Mouse (Mus musculus) lung, embryonic 15.5 days (tissue): ENCODE data around the gene Tmem120b. TPM values are rescaled to one million over a fixed set of nuclear protein-coding genes. Genes with fewer than 3 reads are reported as not detected.

Experiments
- ATAC-seq: fragments of 200-750 bp; cut with Nextera tagmentation; 2 replicates; pipeline ENCODE4 v1.8.0; 2017; ENCODE audit warnings: moderate number of reproducible peaks, borderline replicate concordance; ENCODE audit not compliant: low FRiP score, low TSS enrichment; ENCODE audit errors: extremely low read depth
- H3K27ac ChIP-seq: fragments of 300-500 bp; sonication (generic); 2 replicates; pipeline ENCODE4 v1.5.1; 2015; ENCODE audit warnings: moderate library complexity, mild to moderate bottlenecking, inconsistent platforms
- H3K27me3 ChIP-seq: fragments of 300-500 bp; sonication (generic); 2 replicates; pipeline ENCODE4 v1.6.1; 2015; ENCODE audit warnings: inconsistent platforms
- H3K36me3 ChIP-seq: fragments of 300-500 bp; sonication (generic); 2 replicates; pipeline ENCODE4 v1.6.1; 2015; ENCODE audit warnings: inconsistent platforms
- H3K4me1 ChIP-seq: fragments of 300-500 bp; sonication (generic); 2 replicates; pipeline ENCODE4 v1.6.1; 2015; ENCODE audit warnings: inconsistent platforms
- H3K4me2 ChIP-seq: fragments of 300-500 bp; sonication (generic); 2 replicates; pipeline ENCODE4 v1.6.1; 2015; ENCODE audit warnings: inconsistent platforms, mild to moderate bottlenecking, moderate library complexity
- H3K4me3 ChIP-seq: fragments of 300-500 bp; sonication (generic); 2 replicates; pipeline ENCODE4 v1.5.1; 2015; ENCODE audit warnings: mild to moderate bottlenecking, inconsistent platforms
- H3K9ac ChIP-seq: fragments of 300-500 bp; sonication (generic); 2 replicates; pipeline ENCODE4 v1.6.1; 2015; ENCODE audit warnings: inconsistent platforms
- H3K9me3 ChIP-seq: fragments of 300-500 bp; sonication (generic); 2 replicates; pipeline ENCODE4 v1.6.1; 2016; ENCODE audit warnings: inconsistent platforms
- WGBS: fragments of 180-500 bp; shearing (Covaris S2); methylation state at CpG from one replicate; pipeline ENCODE4 v1.1.7; 2015; 5-methylcytosine and 5-hydroxymethylcytosine counted together
- polyA plus RNA-seq: library from polyadenylated mRNA; unstranded; fragments of >200 nt; fragmentation: Nextera tagmentation; extraction: Ambion mirVana; gene quantifications from 2 replicates; pipeline ENCODE4 v1.2.1, GENCODE M21; 2015

Gene Tmem120b
- polyA plus RNA-seq, 1 experiment from 2014 or later: 14.0 TPM

GRCm38 (mm10) chr5:123146357-123146756, 78.1 kb downstream of the Tmem120b start:
- peaks cover 35% of the 10 kb centered on the region for H3K36me3 ChIP-seq
- H3K9me3 ChIP-seq: no peaks in the 10 kb centered on the region
- H3K4me3 ChIP-seq: no peak overlapping the region
- 85% methylated on average over 11 of the region's 11 CpGs for WGBS
- no peak overlapping the region for H3K9ac ChIP-seq
- H3K4me1 ChIP-seq: peaks cover 60% of the 10 kb centered on the region
- no peak for ATAC-seq
- H3K27me3 ChIP-seq: no peaks in the 10 kb centered on the region
- H3K4me2 ChIP-seq: no peak overlapping the region
- no peak overlapping the region for H3K27ac ChIP-seq

DNA sequence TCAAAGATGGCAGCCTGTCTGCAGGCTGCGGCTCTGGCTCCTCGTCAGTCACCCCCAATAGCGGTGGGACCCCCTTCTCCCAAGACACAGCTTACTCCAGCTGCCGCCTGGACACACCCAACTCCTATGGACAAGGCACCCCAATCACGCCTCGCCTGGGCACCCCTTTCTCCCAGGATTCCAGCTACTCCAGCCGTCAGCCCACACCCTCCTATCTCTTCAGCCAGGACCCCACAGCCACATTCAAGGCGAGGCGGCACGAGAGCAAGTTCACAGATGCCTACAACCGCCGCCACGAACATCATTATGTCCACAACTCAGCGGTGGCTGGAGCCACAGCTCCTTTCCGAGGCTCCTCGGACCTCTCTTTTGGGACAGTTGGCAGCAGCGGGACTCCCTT, 79.4 kb downstream of the Tmem120b start:
- Histone ChIP-seq H3K9me3 (no peaks in the 10 kb centered on the region), H3K27ac (no peak overlapping the region), H3K4me2 (no peak overlapping the region), H3K9ac (no peak overlapping the region), H3K4me3 (no peak overlapping the region), H3K4me1 (peaks cover 64% of the 10 kb centered on the region), H3K27me3 (no peaks in the 10 kb centered on the region), H3K36me3 (peaks cover 44% of the 10 kb centered on the region)
- WGBS: 78% methylated on average over 17 of the region's 17 CpGs
- ATAC-seq: no peak

DNA sequence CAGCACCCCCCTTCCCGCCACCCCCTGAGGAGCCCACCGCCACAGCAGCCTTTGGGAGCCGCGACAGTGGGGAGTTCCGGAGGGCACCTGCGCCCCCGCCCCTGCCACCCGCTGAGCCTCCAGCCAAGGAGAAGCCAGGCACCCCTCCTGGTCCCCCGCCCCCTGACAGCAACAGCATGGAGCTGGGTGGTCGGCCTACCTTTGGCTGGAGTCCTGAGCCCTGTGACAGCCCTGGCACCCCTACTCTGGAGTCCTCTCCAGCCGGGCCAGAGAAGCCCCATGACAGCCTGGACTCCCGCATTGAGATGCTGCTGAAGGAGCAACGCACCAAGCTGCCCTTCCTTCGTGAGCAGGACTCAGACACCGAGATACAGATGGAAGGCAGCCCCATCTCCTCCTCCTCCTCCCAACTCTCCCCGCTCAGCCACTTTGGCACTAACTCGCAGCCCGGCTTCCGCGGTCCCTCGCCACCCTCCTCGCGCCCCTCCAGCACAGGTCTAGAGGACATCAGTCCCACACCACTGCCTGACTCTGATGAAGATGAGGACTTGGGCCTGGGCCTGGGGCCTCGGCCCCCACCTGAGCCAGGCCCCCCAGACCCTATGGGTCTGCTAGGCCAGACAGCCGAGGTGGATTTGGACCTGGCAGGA, 80.0 kb downstream of the Tmem120b start:
- Histone ChIP-seq H3K9ac (no peak overlapping the region), H3K4me2 (no peak overlapping the region), H3K27ac (no peak overlapping the region), H3K4me3 (no peak overlapping the region), H3K27me3 (no peaks in the 10 kb centered on the region), H3K4me1 (peaks cover 64% of the 10 kb centered on the region), H3K9me3 (no peaks in the 10 kb centered on the region), H3K36me3 (peaks cover 51% of the 10 kb centered on the region)
- no peak for ATAC-seq
- WGBS: 77% methylated on average over 25 of the region's 25 CpGs

GRCm38 (mm10) chr5:123149451-123150400, 81.5 kb downstream of the Tmem120b start:
- H3K27ac ChIP-seq: peak overlapping the region; percentile 60
- H3K4me3 ChIP-seq: peak overlapping the region; percentile 30
- H3K9ac ChIP-seq: 0 out of 2 replicates have a peak overlapping the region, but pooled peaks have one; percentile 15
- H3K4me2 ChIP-seq: peak overlapping the region; percentile 49
- WGBS: 6% methylated on average over 19 of the region's 19 CpGs
- peak; percentile 85 for ATAC-seq
- H3K36me3 ChIP-seq: peaks cover 66% of the 10 kb centered on the region
- no peaks in the 10 kb centered on the region for H3K9me3 ChIP-seq
- no peaks in the 10 kb centered on the region for H3K27me3 ChIP-seq
- H3K4me1 ChIP-seq: peaks cover 50% of the 10 kb centered on the region

DNA sequence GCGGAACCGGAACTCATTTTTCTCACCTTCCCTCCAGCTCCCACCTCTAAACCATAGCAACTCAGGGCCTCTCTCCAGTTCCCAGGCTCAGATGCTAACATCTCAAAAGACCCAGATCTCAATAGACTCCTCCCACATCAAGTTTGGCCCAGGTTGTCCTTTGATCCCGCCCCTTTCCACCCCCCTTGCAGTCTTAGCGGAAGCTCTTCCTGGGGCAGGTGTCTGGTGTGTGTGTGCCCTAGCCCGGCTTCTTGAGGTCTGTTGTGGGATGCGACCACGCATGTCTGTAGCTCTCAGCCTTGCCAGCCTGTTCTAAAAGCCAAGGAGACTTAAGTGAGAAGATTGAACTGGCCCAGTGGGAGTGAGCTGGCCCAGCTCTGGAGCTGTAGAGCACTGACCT, 82.4 kb downstream of the Tmem120b start:
- peaks cover 66% of the 10 kb centered on the region for H3K36me3 ChIP-seq
- H3K9ac ChIP-seq: no peak overlapping the region

DNA sequence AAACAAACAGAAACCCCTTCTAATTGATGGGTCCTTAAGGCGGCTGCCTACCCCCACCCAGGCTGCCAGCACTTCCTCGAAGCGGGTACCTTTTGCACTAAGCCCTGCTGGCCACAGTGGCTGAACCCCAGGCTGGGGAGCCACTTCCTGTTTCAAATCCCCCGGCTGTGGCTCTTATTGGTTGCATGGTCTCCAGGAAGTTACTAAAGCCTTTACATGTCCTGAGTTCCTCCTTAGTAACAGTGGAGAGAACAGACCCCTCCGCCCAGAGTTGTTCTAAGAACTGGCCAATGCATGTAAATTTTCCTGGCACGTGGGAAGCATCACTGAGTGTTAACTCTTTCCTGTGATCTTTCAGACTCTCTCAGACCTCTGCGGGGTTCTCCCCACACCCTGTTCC, 82.9 kb downstream of the Tmem120b start:
- Histone ChIP-seq H3K4me3 (peak overlapping the region; percentile 30), H3K4me1 (peaks cover 37% of the 10 kb centered on the region), H3K9me3 (no peaks in the 10 kb centered on the region), H3K36me3 (peaks cover 65% of the 10 kb centered on the region), H3K27me3 (no peaks in the 10 kb centered on the region), H3K27ac (peak overlapping the region; percentile 17; the same call in 1 of the 2 replicates), H3K4me2 (peak overlapping the region; percentile 49), H3K9ac (no peak overlapping the region)
- ATAC-seq: no peak
- 21% methylated on average over 7 of the region's 7 CpGs for WGBS

More for the DNA sequence above, 82.4 kb downstream of the Tmem120b start:
- peak overlapping the region; percentile 49 for H3K4me2 ChIP-seq
- peak overlapping the region; percentile 17; the same call in 1 of the 2 replicates for H3K27ac ChIP-seq
- no peaks in the 10 kb centered on the region for H3K9me3 ChIP-seq
- WGBS: 27% methylated on average over 7 of the region's 7 CpGs
- no peaks in the 10 kb centered on the region for H3K27me3 ChIP-seq
- H3K4me3 ChIP-seq: peak overlapping the region; percentile 30
- H3K4me1 ChIP-seq: peaks cover 41% of the 10 kb centered on the region
- no peak for ATAC-seq

DNA sequence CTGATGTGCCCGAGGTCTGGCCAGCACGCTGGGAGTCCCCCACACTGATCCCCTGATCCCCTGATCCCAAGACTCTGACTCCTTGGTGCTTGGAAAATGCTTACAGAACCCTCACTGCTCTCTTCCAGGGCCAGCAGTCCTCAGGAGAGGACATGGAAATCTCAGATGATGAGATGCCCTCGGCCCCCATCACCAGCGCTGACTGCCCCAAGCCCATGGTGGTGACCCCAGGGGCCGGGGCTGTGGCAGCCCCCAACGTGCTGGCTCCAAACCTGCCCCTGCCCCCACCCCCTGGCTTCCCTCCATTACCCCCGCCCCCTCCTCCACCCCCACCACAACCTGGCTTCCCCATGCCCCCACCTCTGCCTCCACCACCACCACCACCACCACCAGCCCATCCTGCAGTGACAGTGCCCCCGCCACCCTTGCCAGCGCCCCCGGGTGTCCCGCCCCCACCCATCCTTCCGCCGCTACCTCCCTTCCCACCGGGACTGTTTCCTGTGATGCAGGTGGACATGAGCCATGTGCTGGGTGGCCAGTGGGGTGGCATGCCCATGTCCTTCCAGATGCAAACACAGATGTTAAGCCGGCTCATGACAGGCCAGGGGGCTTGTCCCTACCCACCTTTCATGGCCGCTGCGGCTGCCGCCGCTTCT, 83.6 kb downstream of the Tmem120b start:
- peaks cover 65% of the 10 kb centered on the region for H3K36me3 ChIP-seq
- 91% methylated on average over 19 of the region's 19 CpGs for WGBS
- no peak for ATAC-seq
- H3K9me3 ChIP-seq: no peaks in the 10 kb centered on the region
- H3K9ac ChIP-seq: no peak overlapping the region
- peaks cover 37% of the 10 kb centered on the region for H3K4me1 ChIP-seq
- no peak overlapping the region for H3K27ac ChIP-seq
- no peak overlapping the region for H3K4me3 ChIP-seq
- H3K4me2 ChIP-seq: no peak overlapping the region
- H3K27me3 ChIP-seq: no peaks in the 10 kb centered on the region

DNA sequence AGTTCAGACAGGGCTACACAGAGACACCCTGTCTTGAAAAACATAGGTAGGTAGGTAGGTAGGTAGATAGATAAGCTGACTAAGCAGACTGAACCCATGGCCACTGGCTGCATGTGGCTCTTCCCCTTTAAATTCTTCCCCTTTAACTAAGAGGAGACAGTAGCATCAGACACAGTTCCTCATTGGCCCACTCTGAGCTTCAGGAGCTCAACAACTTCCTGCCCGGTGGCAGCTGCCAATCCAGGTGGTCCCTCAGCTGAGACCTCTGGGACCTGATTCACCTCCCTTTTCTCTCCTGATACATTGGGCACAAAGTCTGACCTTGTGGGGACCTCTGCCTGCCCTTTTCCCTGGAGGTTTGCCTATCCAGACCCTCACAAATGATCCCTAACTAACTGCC, 84.7 kb downstream of the Tmem120b start:
- no peak overlapping the region for H3K4me2 ChIP-seq
- peaks cover 37% of the 10 kb centered on the region for H3K4me1 ChIP-seq
- no peaks in the 10 kb centered on the region for H3K9me3 ChIP-seq
- no peaks in the 10 kb centered on the region for H3K27me3 ChIP-seq
- no peak for ATAC-seq
- no peak overlapping the region for H3K27ac ChIP-seq
- peaks cover 65% of the 10 kb centered on the region for H3K36me3 ChIP-seq
- 81% methylated on average over 1 of the region's 1 CpGs for WGBS
- no peak overlapping the region for H3K4me3 ChIP-seq
- H3K9ac ChIP-seq: no peak overlapping the region

GRCm38 (mm10) chr5:123155425-123155824, 87.2 kb downstream of the Tmem120b start:
- Histone ChIP-seq H3K4me3 (no peak overlapping the region), H3K9me3 (no peaks in the 10 kb centered on the region), H3K36me3 (peaks cover 76% of the 10 kb centered on the region), H3K4me2 (no peak overlapping the region), H3K27ac (no peak overlapping the region), H3K9ac (no peak overlapping the region), H3K4me1 (peaks cover 13% of the 10 kb centered on the region), H3K27me3 (no peaks in the 10 kb centered on the region)
- WGBS: 31% methylated on average over 7 of the region's 7 CpGs
- ATAC-seq: no peak

- no peak overlapping the region for H3K9ac ChIP-seq
- H3K4me2 ChIP-seq: no peak overlapping the region
- 86% methylated on average over 12 of the region's 12 CpGs for WGBS
- peaks cover 87% of the 10 kb centered on the region for H3K36me3 ChIP-seq
- no peak for ATAC-seq
- no peak overlapping the region for H3K4me3 ChIP-seq
- H3K9me3 ChIP-seq: no peaks in the 10 kb centered on the region
- no peaks in the 10 kb centered on the region for H3K27me3 ChIP-seq
- H3K27ac ChIP-seq: no peak overlapping the region
- H3K4me1 ChIP-seq: no peaks in the 10 kb centered on the region
Measured at GRCm38 (mm10) chr5:123156763-123157162, 88.5 kb downstream of the Tmem120b start.

- Histone ChIP-seq H3K27ac (no peak overlapping the region), H3K9ac (no peak overlapping the region), H3K9me3 (no peaks in the 10 kb centered on the region), H3K4me3 (no peak overlapping the region), H3K27me3 (no peaks in the 10 kb centered on the region), H3K36me3 (peaks cover 89% of the 10 kb centered on the region), H3K4me1 (no peaks in the 10 kb centered on the region), H3K4me2 (no peak overlapping the region)
- no peak for ATAC-seq
- 81% methylated on average over 4 of the region's 4 CpGs for WGBS
Measured at GRCm38 (mm10) chr5:123157972-123158371, 89.8 kb downstream of the Tmem120b start.
